Mouse (Mus musculus): ENCODE data around the gene C2cd4c.

The C2cd4c gene

GRCm38 (mm10) chr10:79578891-79579290, 34.9 kb downstream of the C2cd4c start:
- no peak for DNase-seq (ENCODE audit: low spot score in 2 of 2)

- DNase-seq (ENCODE audit: low spot score in 2 of 2) = no peak
Observed at GRCm38 (mm10) chr10:79578276-79578675, 35.5 kb downstream of the C2cd4c start.

GRCm38 (mm10) chr10:79577376-79577775, 36.4 kb downstream of the C2cd4c start:
- DNase-seq (ENCODE audit: low spot score in 2 of 2) = no peak

- DNase-seq (ENCODE audit: low spot score in 2 of 2) = peak; percentile 19 to 29
Observed at GRCm38 (mm10) chr10:79575754-79576153, 38.1 kb downstream of the C2cd4c start.

- no peak for DNase-seq (ENCODE audit: low spot score in 2 of 2)
Observed at GRCm38 (mm10) chr10:79574796-79575195, 39.0 kb downstream of the C2cd4c start.

- no peak for DNase-seq (ENCODE audit: low spot score in 2 of 2)
Observed at GRCm38 (mm10) chr10:79574350-79574749, 39.5 kb downstream of the C2cd4c start.

- DNase-seq (ENCODE audit: low spot score in 2 of 2) = no peak
Observed at GRCm38 (mm10) chr10:79573611-79574010, 40.2 kb downstream of the C2cd4c start.

- DNase-seq (ENCODE audit: low spot score in 2 of 2) = no peak
Observed at GRCm38 (mm10) chr10:79571314-79571713, 42.5 kb downstream of the C2cd4c start.

GRCm38 (mm10) chr10:79569921-79570320, 43.9 kb downstream of the C2cd4c start:
- no peak for DNase-seq (ENCODE audit: low spot score in 2 of 2)

- DNase-seq (ENCODE audit: low spot score in 2 of 2) = no peak
Observed at GRCm38 (mm10) chr10:79559716-79560115, 54.1 kb downstream of the C2cd4c start.

GRCm38 (mm10) chr10:79557496-79557895, 56.3 kb downstream of the C2cd4c start:
- DNase-seq (ENCODE audit: low spot score in 2 of 2) = no peak

- no peak for DNase-seq (ENCODE audit: low spot score in 2 of 2)
Observed at GRCm38 (mm10) chr10:79556951-79557350, 56.9 kb downstream of the C2cd4c start.

Data from right cerebral cortex, adult 2 months (tissue).